Mouse (Mus musculus): Measurements from ENCODE around the gene Coro2a. TPM values are rescaled to one million over a fixed set of nuclear protein-coding genes. Genes with fewer than 3 reads are reported as not detected.

The Coro2a gene
- polyA plus RNA-seq, 1 experiment: 312 TPM

DNA sequence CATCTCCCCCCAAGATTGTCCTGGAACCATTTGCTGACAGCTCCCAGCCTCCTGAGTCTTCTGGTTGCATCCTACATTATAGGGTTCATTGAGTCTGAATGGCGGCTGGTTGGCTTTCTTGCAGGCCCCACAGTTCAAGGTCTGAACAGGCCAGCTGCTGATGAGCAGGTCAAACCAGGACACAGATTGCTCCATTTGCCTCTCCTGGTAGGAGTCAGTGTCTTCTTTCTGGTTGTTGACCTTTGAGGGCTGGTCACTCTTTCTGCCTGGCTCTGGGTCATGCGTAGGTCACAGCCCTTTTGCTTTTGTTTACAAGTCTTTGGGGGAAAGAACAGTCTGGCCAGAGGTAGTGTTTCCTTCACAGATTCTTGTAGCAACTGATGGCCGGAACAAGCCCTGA, 103.5 kb downstream of the Coro2a start:
- Histone ChIP-seq H3K36me3 (ENCODE audit: control insufficient read depth, insufficient read depth, low read length) (peaks cover 59% of the 10 kb centered on the region), H3K27ac (ENCODE audit: insufficient read depth, low read depth, low read length) (no peak overlapping the region), H3K4me3 (ENCODE audit: low read depth, low read length) (no peak overlapping the region), H3K27me3 (ENCODE audit: control insufficient read depth, insufficient read depth, low read length) (no peaks in the 10 kb centered on the region), H3K4me1 (ENCODE audit: control insufficient read depth, insufficient read depth, insufficient read length, low read length) (peaks cover 10% of the 10 kb centered on the region)
- 66% methylated on average over 3 of the region's 3 CpGs for WGBS
- peak; percentile 9; the same call in 1 of the 2 replicates for TF ChIP-seq CTCF (IDR thresholded peaks at IDR 0.05; ENCODE audit: extremely low read depth, insufficient read length, insufficient replicate concordance, low read depth, low read length)
- no peak for TF ChIP-seq POLR2A (IDR thresholded peaks at IDR 0.05; ENCODE audit: low read depth, low read length)

DNA sequence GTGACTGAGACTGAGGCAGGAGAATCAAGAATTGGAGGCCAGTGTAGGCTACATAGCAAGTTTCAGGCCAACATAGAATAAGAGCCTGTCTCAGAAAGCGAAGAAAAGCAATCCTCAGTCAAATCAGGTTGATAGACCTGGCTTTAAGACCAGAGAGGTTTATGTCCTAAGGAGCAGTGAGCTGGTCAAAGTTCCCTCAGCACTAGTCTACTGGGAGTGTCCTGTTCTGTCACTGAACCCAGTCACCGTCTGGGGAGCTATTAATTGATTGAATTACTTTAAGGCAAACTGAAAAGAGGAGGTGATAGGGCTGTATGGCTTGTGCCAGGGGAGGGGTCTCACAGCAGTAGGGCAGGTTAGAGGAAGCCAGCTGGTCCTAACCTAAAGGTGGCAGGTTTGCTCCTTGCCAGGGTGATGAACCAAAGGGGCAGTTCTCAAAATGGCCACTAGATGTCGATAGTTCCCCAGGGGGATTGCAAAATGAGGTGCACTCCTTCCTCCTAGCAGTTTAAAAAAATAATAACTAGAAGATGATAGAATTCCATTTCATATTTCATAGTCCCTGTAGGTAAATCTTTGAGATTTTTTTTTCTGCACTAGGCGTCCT, 104.6 kb downstream of the Coro2a start:
- TF ChIP-seq POLR2A (IDR thresholded peaks at IDR 0.05; ENCODE audit: low read depth, low read length): no peak
- peak; percentile 99; the same call in 1 of the 2 replicates for TF ChIP-seq CTCF (IDR thresholded peaks at IDR 0.05; ENCODE audit: extremely low read depth, insufficient read length, insufficient replicate concordance, low read depth, low read length)
- H3K4me3 ChIP-seq (ENCODE audit: low read depth, low read length): no peak overlapping the region
- H3K36me3 ChIP-seq (ENCODE audit: control insufficient read depth, insufficient read depth, low read length): peaks cover 56% of the 10 kb centered on the region
- WGBS: 24% methylated on average over 4 of the region's 4 CpGs
- H3K27ac ChIP-seq (ENCODE audit: insufficient read depth, low read depth, low read length): peak overlapping the region; percentile 72
- H3K4me1 ChIP-seq (ENCODE audit: control insufficient read depth, insufficient read depth, insufficient read length, low read length): peaks cover 10% of the 10 kb centered on the region
- H3K27me3 ChIP-seq (ENCODE audit: control insufficient read depth, insufficient read depth, low read length): no peaks in the 10 kb centered on the region

DNA sequence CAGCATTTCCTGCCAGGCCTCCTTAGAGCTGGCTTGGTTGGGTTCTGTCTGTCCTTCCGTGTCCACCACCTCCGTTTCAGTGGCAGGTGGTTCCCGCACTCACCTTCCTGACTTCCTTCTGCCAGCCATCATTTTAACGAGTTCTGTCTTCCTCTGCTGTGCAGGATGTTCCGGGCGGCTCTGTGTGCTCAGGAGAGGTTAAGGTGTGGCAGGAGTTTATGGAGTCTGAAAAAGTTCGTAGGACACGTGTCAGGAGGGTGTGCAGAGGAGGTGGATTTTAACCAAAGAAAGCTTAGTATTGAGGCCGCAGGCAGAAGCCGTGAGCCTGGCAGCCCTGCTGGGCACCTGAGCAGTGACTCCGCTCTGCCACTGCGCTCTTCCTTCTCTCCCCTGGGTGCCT, 106.5 kb downstream of the Coro2a start:
- H3K4me1 ChIP-seq (ENCODE audit: control insufficient read depth, insufficient read depth, insufficient read length, low read length): peaks cover 10% of the 10 kb centered on the region
- WGBS: 32% methylated on average over 12 of the region's 12 CpGs
- H3K36me3 ChIP-seq (ENCODE audit: control insufficient read depth, insufficient read depth, low read length): peaks cover 38% of the 10 kb centered on the region
- H3K27me3 ChIP-seq (ENCODE audit: control insufficient read depth, insufficient read depth, low read length): no peaks in the 10 kb centered on the region
- peak overlapping the region; percentile 43 for H3K4me3 ChIP-seq (ENCODE audit: low read depth, low read length)
- TF ChIP-seq POLR2A (IDR thresholded peaks at IDR 0.05; ENCODE audit: low read depth, low read length) (0 out of 2 replicates have a peak, but pooled peaks have one; percentile 7), CTCF (IDR thresholded peaks at IDR 0.05; ENCODE audit: extremely low read depth, insufficient read length, insufficient replicate concordance, low read depth, low read length) (no peak)
- peak overlapping the region; percentile 74 for H3K27ac ChIP-seq (ENCODE audit: insufficient read depth, low read depth, low read length)

- Histone ChIP-seq H3K4me3 (ENCODE audit: low read depth, low read length) (no peak overlapping the region), H3K27me3 (ENCODE audit: control insufficient read depth, insufficient read depth, low read length) (no peaks in the 10 kb centered on the region), H3K4me1 (ENCODE audit: control insufficient read depth, insufficient read depth, insufficient read length, low read length) (peaks cover 8% of the 10 kb centered on the region), H3K36me3 (ENCODE audit: control insufficient read depth, insufficient read depth, low read length) (peaks cover 24% of the 10 kb centered on the region), H3K27ac (ENCODE audit: insufficient read depth, low read depth, low read length) (no peak overlapping the region)
- TF ChIP-seq CTCF (IDR thresholded peaks at IDR 0.05; ENCODE audit: extremely low read depth, insufficient read length, insufficient replicate concordance, low read depth, low read length): no peak
- TF ChIP-seq POLR2A (IDR thresholded peaks at IDR 0.05; ENCODE audit: low read depth, low read length): no peak
- WGBS: 97% methylated on average over 6 of the region's 6 CpGs
Observed at GRCm38 (mm10) chr4:46493071-46493470, 108.9 kb downstream of the Coro2a start.

- Histone ChIP-seq H3K27me3 (ENCODE audit: control insufficient read depth, insufficient read depth, low read length) (no peaks in the 10 kb centered on the region), H3K36me3 (ENCODE audit: control insufficient read depth, insufficient read depth, low read length) (peaks cover 15% of the 10 kb centered on the region), H3K27ac (ENCODE audit: insufficient read depth, low read depth, low read length) (peak within 1 kb of the TSS; percentile 7; the same call in 1 of the 2 replicates), H3K4me1 (ENCODE audit: control insufficient read depth, insufficient read depth, insufficient read length, low read length) (peaks cover 9% of the 10 kb centered on the region), H3K4me3 (ENCODE audit: low read depth, low read length) (peak within 1 kb of the TSS; percentile 96)
- WGBS: 1% methylated on average over 58 of the region's 58 CpGs
- TF ChIP-seq CTCF (IDR thresholded peaks at IDR 0.05; ENCODE audit: extremely low read depth, insufficient read length, insufficient replicate concordance, low read depth, low read length) (no peak), POLR2A (IDR thresholded peaks at IDR 0.05; ENCODE audit: low read depth, low read length) (peak; percentile 75)
Observed at GRCm38 (mm10) chr4:46489028-46489925, 112.7 kb downstream of the Coro2a start, which contains the start of gene Nans. Gene Nans (plus strand): TSS chr4:46489248.

DNA sequence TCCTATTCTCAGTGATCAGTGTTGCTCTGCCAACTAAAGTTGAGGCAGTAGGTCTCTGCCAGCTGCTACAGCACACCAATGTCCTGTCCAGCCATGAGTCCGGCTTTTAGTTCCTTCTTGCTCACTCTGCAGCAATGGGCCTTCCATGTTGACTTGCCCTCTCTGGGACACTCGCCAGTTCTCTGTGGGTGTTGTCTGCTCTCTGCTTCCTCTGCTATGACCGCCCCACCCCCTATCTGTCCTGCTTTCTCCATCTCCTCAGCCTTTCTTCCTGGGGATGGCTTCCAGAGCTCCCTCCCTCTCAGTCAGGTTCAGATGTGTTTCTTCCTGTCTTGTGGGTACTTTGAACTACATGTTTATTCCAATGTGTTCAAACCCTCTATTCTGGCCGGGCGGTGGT, 114.7 kb downstream of the Coro2a start:
- Histone ChIP-seq H3K4me3 (ENCODE audit: low read depth, low read length) (no peak overlapping the region), H3K27ac (ENCODE audit: insufficient read depth, low read depth, low read length) (no peak overlapping the region), H3K27me3 (ENCODE audit: control insufficient read depth, insufficient read depth, low read length) (no peaks in the 10 kb centered on the region), H3K36me3 (ENCODE audit: control insufficient read depth, insufficient read depth, low read length) (no peaks in the 10 kb centered on the region), H3K4me1 (ENCODE audit: control insufficient read depth, insufficient read depth, insufficient read length, low read length) (peaks cover 9% of the 10 kb centered on the region)
- TF ChIP-seq CTCF (IDR thresholded peaks at IDR 0.05; ENCODE audit: extremely low read depth, insufficient read length, insufficient replicate concordance, low read depth, low read length) (no peak), POLR2A (IDR thresholded peaks at IDR 0.05; ENCODE audit: low read depth, low read length) (no peak)
- WGBS: 71% methylated on average over 5 of the region's 5 CpGs

Other genes with a start within 250 kb of the Coro2a start
- gene Trmo, start 212.8 kb downstream of the Coro2a start, polyA plus RNA-seq (2012; rRNA removed): 2.0 and 3.1 TPM in 2 replicates
- gene Hemgn, start 188.7 kb downstream of the Coro2a start, polyA plus RNA-seq (2012; rRNA removed): 0.04 TPM in 1 of 2 replicates, not detected in the other
- gene Anp32b, start 151.3 kb downstream of the Coro2a start, polyA plus RNA-seq (2012; rRNA removed): 12.4 and 23.4 TPM in 2 replicates
- gene Nans, start 113.0 kb downstream of the Coro2a start, polyA plus RNA-seq (2012; rRNA removed): 21.2 and 36.0 TPM in 2 replicates
- 24.9 and 58.2 TPM in 2 replicates for gene Trim14, start 66.1 kb downstream of the Coro2a start, polyA plus RNA-seq (2012; rRNA removed)
- 3.7 and 6.8 TPM in 2 replicates for gene Tbc1d2, start 48.0 kb upstream of the Coro2a start, polyA plus RNA-seq (2012; rRNA removed)

Data from small intestine, adult 2 months (tissue).